Mouse (Mus musculus): ENCODE data around the gene Dhx57.

GRCm38 (mm10) chr17:80220131-80220530 is 70.1 kb downstream of the Dhx57 start:
- TF ChIP-seq CTCF (IDR thresholded peaks at IDR 0.05 in 2 of 3, conservative IDR thresholded peaks at IDR 0.05 in 1 of 3; ENCODE audit: control insufficient read depth in 1 of 3, insufficient read depth in 1 of 3, low read depth in 2 of 3, low read length in 3 of 3, poor library complexity in 1 of 3, severe bottlenecking in 1 of 3), result no peak
- TF ChIP-seq POLR2A (IDR thresholded peaks at IDR 0.05; ENCODE audit: control insufficient read depth in 1 of 2, insufficient read depth in 1 of 2, low read depth in 1 of 2, low read length in 2 of 2, poor library complexity in 1 of 2), result no peak
